Mouse (Mus musculus): Measurements from ENCODE around the gene Sass6. TPM values are rescaled to one million over a fixed set of nuclear protein-coding genes. Genes with fewer than 3 reads are reported as not detected.

Gene Sass6
- 3.0 TPM for polyA plus RNA-seq (2014; fragmentation: Illumina TruSeq; extraction: RNeasy Lipid Tissue Mini Kit (QIAGEN cat#74804); ENCODE audit: low read depth, low replicate concordance)

DNA sequence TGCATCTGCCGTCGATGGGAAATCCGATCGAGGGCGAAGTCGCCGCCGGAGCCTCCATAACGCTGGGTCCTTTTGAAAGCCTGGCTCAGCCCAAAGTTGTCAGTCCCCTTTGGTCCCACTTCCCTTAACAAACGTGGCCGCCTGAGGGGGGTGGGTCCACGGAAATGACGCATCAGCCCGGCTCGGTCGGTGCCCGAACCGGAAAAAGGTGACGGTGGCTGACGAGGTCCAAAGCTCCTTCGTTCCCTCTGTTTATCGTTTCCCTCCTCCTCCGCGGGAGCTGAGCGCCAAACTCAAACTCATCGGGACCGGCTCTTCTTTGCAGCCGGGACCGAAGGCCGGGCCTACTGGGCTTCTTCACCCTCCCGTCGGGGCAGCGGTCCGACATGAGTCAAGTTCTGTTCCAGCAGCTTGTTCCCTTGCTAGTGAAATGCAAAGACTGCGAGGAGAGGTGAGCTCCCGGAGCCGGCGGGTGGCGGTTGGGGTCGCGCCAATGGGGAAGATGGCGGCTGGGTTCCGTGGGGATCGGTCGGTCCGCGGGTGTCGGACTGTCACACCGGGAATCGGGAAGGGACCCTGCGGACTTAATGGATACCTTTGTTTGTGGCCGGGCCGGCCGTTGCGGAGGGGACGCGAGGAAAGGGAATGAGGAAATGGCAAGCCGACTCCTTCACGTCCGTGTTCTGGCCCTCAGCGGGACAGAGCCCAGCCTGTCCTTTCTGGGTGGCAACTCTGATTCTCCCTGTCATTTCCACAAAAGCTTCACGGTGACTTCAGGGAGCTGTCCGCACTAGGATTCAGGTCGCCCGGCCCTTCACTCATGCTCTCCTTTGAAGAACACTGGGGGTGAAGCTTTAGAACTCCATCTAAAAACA, at the start of gene Sass6:
Sass6 (plus strand) TSS at position 255 of the 875 bp plus-strand sequence.

DNA sequence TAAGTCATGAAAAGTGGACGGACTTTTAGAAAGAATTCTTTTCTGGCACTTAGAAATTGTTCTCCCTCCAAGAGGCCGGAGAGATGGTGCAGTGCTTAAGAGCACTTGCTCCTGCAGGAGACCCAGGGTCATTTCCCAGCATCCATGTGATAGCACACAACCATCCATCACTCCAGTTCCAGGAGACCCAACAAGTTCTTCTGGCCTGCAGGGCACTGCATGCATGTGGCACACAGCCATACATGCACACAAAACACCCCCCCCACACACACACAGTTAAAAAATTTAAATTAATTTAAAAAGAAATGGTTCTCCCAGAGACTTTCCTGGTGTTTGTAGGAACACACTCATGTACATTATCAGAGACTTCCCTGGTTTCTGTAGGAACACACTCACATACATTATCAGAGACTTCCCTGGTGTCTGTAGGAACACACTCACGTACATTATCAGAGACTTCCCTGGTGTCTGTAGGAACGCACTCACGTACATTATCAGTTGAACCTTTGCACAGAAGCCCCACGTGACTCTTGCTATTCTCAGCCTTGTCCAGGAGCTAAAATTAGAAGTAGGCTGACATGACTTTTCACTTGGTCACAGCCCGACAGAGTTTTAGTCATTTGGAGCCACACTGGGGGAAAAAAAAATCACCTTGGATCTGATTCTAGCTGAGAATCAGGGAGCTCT, 32.2 kb upstream of the Sass6 start, which contains the start of gene Lrrc39:
Lrrc39 (plus strand) TSS at position 566 of the 687 bp plus-strand sequence.

DNA sequence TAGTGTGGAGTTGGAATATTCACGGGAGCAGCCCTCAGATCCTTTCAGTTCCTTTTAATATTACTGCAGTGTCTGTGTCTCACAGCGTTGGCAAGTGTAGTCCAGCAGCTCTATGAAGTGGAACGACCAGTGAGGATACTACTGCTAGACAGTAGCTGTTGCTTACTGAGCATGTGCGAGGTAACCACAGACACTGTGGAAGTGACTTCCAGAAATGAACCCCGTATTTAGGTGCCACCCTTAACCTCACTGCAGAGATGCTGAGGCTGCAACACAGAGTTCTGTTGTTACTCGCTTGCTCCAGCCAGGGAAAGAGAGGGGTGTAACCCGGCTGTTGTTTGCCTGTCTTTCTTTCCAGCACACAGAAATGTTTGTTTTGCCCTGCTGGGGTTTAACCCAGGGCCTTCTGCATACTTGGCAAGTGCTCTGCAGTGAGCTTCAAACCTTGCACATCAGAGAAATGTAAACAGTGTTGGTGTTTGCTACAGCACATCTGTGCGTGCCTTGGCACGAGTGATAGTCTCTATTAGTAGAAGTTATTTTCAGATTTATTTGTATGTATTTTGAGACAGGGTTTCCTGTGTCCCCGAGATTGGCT, 19.6 kb downstream of the Sass6 start, which contains the start of gene Trmt13:
Trmt13 (minus strand) TSS at position 293 of the 598 bp plus-strand sequence.

DNA sequence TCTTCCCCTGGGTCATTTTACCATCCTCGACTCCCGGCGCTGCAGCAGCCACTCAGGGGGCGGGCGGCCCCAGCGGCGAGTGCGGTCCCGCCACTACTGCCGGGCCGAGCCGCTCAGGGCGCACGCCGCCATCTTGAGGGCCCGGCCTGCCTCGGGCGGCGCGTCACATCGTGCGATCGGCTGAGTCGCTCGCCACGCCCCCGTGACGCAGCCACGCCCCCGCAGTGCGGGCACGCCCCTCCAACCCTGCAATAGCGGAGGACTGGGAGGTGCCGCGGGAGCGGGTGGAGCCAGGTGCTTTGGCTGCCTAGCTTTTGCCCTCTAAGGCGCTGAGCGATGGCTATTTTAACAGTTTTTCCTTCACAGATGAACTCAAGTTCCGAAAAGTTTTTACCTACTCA, 67.7 kb downstream of the Sass6 start, which contains the start of gene Mfsd14a:
Mfsd14a (minus strand) TSS at position 215 of the 401 bp plus-strand sequence.

Other genes with a start within 250 kb of the Sass6 start
- gene Cdc14a, start 170.9 kb upstream of the Sass6 start, polyA plus RNA-seq (2014; fragmentation: Illumina TruSeq; extraction: RNeasy Lipid Tissue Mini Kit (QIAGEN cat#74804); ENCODE audit: low read depth, low replicate concordance) = 6.5 TPM
- gene Rtca, start 86.8 kb upstream of the Sass6 start, polyA plus RNA-seq (2014; fragmentation: Illumina TruSeq; extraction: RNeasy Lipid Tissue Mini Kit (QIAGEN cat#74804); ENCODE audit: low read depth, low replicate concordance) = 27.9 TPM
- 38.2 TPM for gene Dbt, start 81.9 kb upstream of the Sass6 start, polyA plus RNA-seq (2014; fragmentation: Illumina TruSeq; extraction: RNeasy Lipid Tissue Mini Kit (QIAGEN cat#74804); ENCODE audit: low read depth, low replicate concordance)
- 5.9 TPM for gene Lrrc39, start 32.0 kb upstream of the Sass6 start, polyA plus RNA-seq (2014; fragmentation: Illumina TruSeq; extraction: RNeasy Lipid Tissue Mini Kit (QIAGEN cat#74804); ENCODE audit: low read depth, low replicate concordance)
- 11.1 TPM for gene Trmt13, start 19.6 kb downstream of the Sass6 start, polyA plus RNA-seq (2014; fragmentation: Illumina TruSeq; extraction: RNeasy Lipid Tissue Mini Kit (QIAGEN cat#74804); ENCODE audit: low read depth, low replicate concordance)
- gene Mfsd14a, start 67.7 kb downstream of the Sass6 start, polyA plus RNA-seq (2014; fragmentation: Illumina TruSeq; extraction: RNeasy Lipid Tissue Mini Kit (QIAGEN cat#74804); ENCODE audit: low read depth, low replicate concordance) = 45.5 TPM
- not detected for gene Gm43191, start 86.3 kb downstream of the Sass6 start, polyA plus RNA-seq (2014; fragmentation: Illumina TruSeq; extraction: RNeasy Lipid Tissue Mini Kit (QIAGEN cat#74804); ENCODE audit: low read depth, low replicate concordance)
- gene Slc35a3, start 117.8 kb downstream of the Sass6 start, polyA plus RNA-seq (2014; fragmentation: Illumina TruSeq; extraction: RNeasy Lipid Tissue Mini Kit (QIAGEN cat#74804); ENCODE audit: low read depth, low replicate concordance) = 22.3 TPM
- gene Agl, start 213.2 kb downstream of the Sass6 start, polyA plus RNA-seq (2014; fragmentation: Illumina TruSeq; extraction: RNeasy Lipid Tissue Mini Kit (QIAGEN cat#74804); ENCODE audit: low read depth, low replicate concordance) = 10.8 TPM